Mouse (Mus musculus): ENCODE data around the gene Tenm4. TPM values are rescaled to one million over a fixed set of nuclear protein-coding genes. Genes with fewer than 3 reads are reported as not detected.

Gene Tenm4
- polyA plus RNA-seq, 1 experiment from 2014 or later = 31.3 TPM

DNA sequence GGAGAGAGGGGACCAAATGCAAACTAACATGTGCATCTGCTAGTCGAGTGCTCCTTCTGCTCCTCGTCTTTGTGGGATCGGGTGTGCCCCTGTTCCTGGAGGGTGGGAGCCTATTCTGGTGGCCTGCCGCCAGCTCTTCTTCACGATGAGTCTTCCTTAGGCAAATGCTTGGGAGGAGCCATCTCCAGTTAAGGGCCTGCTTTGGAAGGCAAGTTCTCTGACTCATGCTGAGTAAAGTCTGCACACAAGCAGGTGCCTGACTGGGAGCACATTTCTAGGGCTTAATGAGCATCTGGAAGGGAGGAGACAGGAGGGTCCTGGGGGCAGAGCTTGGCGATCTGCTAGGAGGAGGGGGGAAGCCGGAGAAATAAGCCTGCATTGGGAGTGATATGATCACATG is 350.9 kb downstream of the Tenm4 start:
- Histone ChIP-seq H3K9me3 (ENCODE audit: control insufficient read depth, low read length) (no peaks in the 10 kb centered on the region), H3K4me1 (ENCODE audit: control insufficient read depth, insufficient read depth, low read length) (peaks cover 9% of the 10 kb centered on the region), H3K27ac (replicated peaks; ENCODE audit: low read depth, low read length) (no peak overlapping the region), H3K9ac (ENCODE audit: low read depth, low read length) (no peak overlapping the region), H3K4me3 (ENCODE audit: low read depth, low read length) (no peak overlapping the region), H3K36me3 (ENCODE audit: control insufficient read depth, insufficient read depth, low read length) (no peaks in the 10 kb centered on the region), H3K4me2 (ENCODE audit: low read depth, low read length) (no peak overlapping the region), H3K27me3 (replicated peaks; ENCODE audit: control insufficient read depth, insufficient read depth, low read length) (no peaks in the 10 kb centered on the region)
- no peak for DNase-seq (ENCODE audit: low spot score)
- ATAC-seq (ENCODE audit: low read depth) = no peak
- 43% methylated on average over 7 of the region's 7 CpGs for WGBS

- WGBS = 58% methylated on average over 2 of the region's 2 CpGs
- H3K9me3 ChIP-seq (ENCODE audit: control insufficient read depth, low read length) = no peaks in the 10 kb centered on the region
- no peak overlapping the region for H3K4me3 ChIP-seq (ENCODE audit: low read depth, low read length)
- no peak for DNase-seq (ENCODE audit: low spot score)
- no peak overlapping the region for H3K4me2 ChIP-seq (ENCODE audit: low read depth, low read length)
- no peak overlapping the region for H3K9ac ChIP-seq (ENCODE audit: low read depth, low read length)
- no peaks in the 10 kb centered on the region for H3K27me3 ChIP-seq (replicated peaks; ENCODE audit: control insufficient read depth, insufficient read depth, low read length)
- no peak overlapping the region; the same call in 1 of the 2 replicates for H3K27ac ChIP-seq (replicated peaks; ENCODE audit: low read depth, low read length)
- ATAC-seq (ENCODE audit: low read depth) = no peak
- peaks cover 9% of the 10 kb centered on the region for H3K4me1 ChIP-seq (ENCODE audit: control insufficient read depth, insufficient read depth, low read length)
- no peaks in the 10 kb centered on the region for H3K36me3 ChIP-seq (ENCODE audit: control insufficient read depth, insufficient read depth, low read length)
These were observed 352.6 kb downstream of the Tenm4 start for GRCm38 (mm10) chr7:96523673-96524072.

DNA sequence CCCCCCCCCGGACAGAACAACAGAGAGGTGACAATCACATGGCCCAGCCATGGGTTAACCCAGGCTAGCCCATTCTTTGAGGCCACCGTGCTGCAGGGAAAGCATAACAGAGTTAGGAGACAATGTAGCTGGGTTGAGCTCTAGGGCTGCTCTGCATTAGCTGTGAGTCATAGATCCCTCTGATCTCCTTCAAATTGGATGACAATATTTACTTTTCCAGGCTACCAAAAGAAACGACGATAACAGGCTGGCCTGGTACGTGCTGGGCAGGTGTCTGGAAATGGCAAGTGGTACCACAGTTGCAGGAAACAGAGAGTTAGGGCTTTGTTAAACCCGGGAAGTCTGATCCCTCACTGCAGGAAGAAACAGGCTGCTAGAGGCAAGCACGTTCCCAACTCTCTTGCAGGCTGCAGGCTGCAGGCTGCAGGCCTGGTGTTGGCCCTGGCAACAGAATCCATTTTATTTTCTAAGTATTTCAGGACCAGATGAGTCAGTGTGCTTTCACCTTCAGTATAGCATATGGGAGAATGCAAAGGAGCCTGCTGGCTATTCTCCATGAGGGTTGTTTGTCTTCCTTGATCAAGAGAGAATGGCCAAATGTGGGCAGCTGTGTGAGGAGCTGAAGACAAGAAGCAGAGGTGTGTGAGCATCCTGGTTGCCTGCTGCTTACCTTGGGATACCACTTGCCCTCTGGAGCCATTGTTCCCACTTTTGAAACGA is 353.6 kb downstream of the Tenm4 start:
- H3K9me3 ChIP-seq (ENCODE audit: control insufficient read depth, low read length) = no peaks in the 10 kb centered on the region
- no peak overlapping the region for H3K9ac ChIP-seq (ENCODE audit: low read depth, low read length)
- no peak overlapping the region for H3K27ac ChIP-seq (replicated peaks; ENCODE audit: low read depth, low read length)
- peaks cover 9% of the 10 kb centered on the region for H3K4me1 ChIP-seq (ENCODE audit: control insufficient read depth, insufficient read depth, low read length)
- no peak for ATAC-seq (ENCODE audit: low read depth)
- H3K27me3 ChIP-seq (replicated peaks; ENCODE audit: control insufficient read depth, insufficient read depth, low read length) = no peaks in the 10 kb centered on the region
- no peak overlapping the region for H3K4me3 ChIP-seq (ENCODE audit: low read depth, low read length)
- no peak overlapping the region for H3K4me2 ChIP-seq (ENCODE audit: low read depth, low read length)
- no peak for DNase-seq (ENCODE audit: low spot score)
- no peaks in the 10 kb centered on the region for H3K36me3 ChIP-seq (ENCODE audit: control insufficient read depth, insufficient read depth, low read length)
- WGBS = 62% methylated on average over 8 of the region's 8 CpGs

DNA sequence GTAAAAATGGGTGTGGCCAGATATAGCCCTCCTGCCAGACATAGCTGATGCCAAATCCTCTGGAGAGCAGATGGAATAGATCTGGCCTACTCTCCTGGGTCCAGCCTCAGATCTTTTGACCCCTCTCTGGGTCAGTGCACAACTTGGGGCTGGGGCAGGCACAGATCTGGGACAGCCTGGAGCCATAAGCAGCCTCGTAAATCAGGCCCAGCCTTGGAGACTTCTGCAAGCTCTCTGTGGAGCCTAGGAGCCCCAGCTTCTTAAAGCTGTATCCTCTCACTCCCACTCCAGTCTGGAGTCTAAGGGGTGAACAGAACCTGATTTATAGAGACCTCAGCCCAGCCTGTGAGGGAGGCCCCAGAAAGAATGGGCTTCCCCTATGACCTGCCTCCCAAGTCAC is 354.3 kb downstream of the Tenm4 start:
- H3K4me3 ChIP-seq (ENCODE audit: low read depth, low read length) = no peak overlapping the region
- no peaks in the 10 kb centered on the region for H3K36me3 ChIP-seq (ENCODE audit: control insufficient read depth, insufficient read depth, low read length)
- H3K9ac ChIP-seq (ENCODE audit: low read depth, low read length) = no peak overlapping the region
- H3K9me3 ChIP-seq (ENCODE audit: control insufficient read depth, low read length) = no peaks in the 10 kb centered on the region
- DNase-seq (ENCODE audit: low spot score) (no peak), ATAC-seq (ENCODE audit: low read depth) (no peak)
- H3K4me1 ChIP-seq (ENCODE audit: control insufficient read depth, insufficient read depth, low read length) = peaks cover 9% of the 10 kb centered on the region
- 70% methylated on average over 1 of the region's 1 CpGs for WGBS
- no peak overlapping the region for H3K27ac ChIP-seq (replicated peaks; ENCODE audit: low read depth, low read length)
- H3K4me2 ChIP-seq (ENCODE audit: low read depth, low read length) = no peak overlapping the region
- H3K27me3 ChIP-seq (replicated peaks; ENCODE audit: control insufficient read depth, insufficient read depth, low read length) = no peaks in the 10 kb centered on the region

- 0 out of 2 replicates have a peak, but pooled peaks have one; percentile 26 for ATAC-seq (ENCODE audit: low read depth)
- Histone ChIP-seq H3K4me2 (ENCODE audit: low read depth, low read length) (no peak overlapping the region), H3K4me1 (ENCODE audit: control insufficient read depth, insufficient read depth, low read length) (peaks cover 16% of the 10 kb centered on the region), H3K9me3 (ENCODE audit: control insufficient read depth, low read length) (no peaks in the 10 kb centered on the region), H3K4me3 (ENCODE audit: low read depth, low read length) (no peak overlapping the region), H3K9ac (ENCODE audit: low read depth, low read length) (no peak overlapping the region), H3K36me3 (ENCODE audit: control insufficient read depth, insufficient read depth, low read length) (no peaks in the 10 kb centered on the region), H3K27me3 (replicated peaks; ENCODE audit: control insufficient read depth, insufficient read depth, low read length) (no peaks in the 10 kb centered on the region), H3K27ac (replicated peaks; ENCODE audit: low read depth, low read length) (no peak overlapping the region)
- 52% methylated on average over 10 of the region's 10 CpGs for whole genome bisulfite sequencing
- no peak for DNase-seq (ENCODE audit: low spot score)
These were observed 359.8 kb downstream of the Tenm4 start for GRCm38 (mm10) chr7:96530571-96531426.

DNA sequence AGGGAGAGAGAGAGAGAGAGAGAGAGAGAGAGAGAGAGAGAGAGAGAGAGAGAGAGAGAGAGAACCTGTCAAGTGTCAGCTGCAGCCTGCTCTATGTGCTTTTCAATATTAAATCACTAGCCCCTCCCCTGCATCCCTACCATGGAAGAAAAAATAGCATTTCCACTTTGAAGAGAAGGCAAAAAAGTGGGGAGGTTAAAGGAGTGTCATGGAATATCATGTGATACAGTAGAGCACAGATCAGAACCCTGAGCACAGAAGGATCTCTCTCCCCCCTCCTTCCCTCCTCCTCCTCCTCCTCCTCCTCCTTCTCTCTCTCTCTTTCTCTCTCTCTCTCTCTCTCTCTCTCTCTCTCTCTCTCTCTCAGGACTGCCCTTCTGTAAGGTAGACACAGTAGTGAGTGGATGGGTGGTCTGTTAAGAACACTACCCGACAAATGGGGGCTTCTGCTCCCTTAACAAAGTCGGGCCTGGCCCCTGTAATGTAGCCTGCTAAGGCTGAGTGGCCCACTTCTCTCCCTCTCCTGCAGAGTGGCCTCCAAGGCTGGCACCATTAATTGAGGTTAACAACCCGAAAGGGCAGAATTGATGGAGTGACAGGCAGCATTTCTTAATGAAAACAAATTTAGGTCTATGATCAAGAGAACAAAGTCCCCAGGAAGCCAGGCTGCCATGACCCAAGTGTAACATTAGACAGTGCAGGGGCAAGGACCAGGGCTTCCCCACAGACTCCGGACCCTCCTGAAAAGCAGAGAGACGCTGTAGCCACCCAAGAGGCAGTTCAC is 361.1 kb downstream of the Tenm4 start:
- Histone ChIP-seq H3K27me3 (replicated peaks; ENCODE audit: control insufficient read depth, insufficient read depth, low read length) (no peaks in the 10 kb centered on the region), H3K9me3 (ENCODE audit: control insufficient read depth, low read length) (no peaks in the 10 kb centered on the region), H3K27ac (replicated peaks; ENCODE audit: low read depth, low read length) (no peak overlapping the region), H3K4me2 (ENCODE audit: low read depth, low read length) (no peak overlapping the region), H3K4me3 (ENCODE audit: low read depth, low read length) (no peak overlapping the region), H3K9ac (ENCODE audit: low read depth, low read length) (no peak overlapping the region), H3K36me3 (ENCODE audit: control insufficient read depth, insufficient read depth, low read length) (no peaks in the 10 kb centered on the region), H3K4me1 (ENCODE audit: control insufficient read depth, insufficient read depth, low read length) (peaks cover 16% of the 10 kb centered on the region)
- no peak for DNase-seq (ENCODE audit: low spot score)
- WGBS = 24% methylated on average over 5 of the region's 5 CpGs
- ATAC-seq (ENCODE audit: low read depth) = no peak

DNA sequence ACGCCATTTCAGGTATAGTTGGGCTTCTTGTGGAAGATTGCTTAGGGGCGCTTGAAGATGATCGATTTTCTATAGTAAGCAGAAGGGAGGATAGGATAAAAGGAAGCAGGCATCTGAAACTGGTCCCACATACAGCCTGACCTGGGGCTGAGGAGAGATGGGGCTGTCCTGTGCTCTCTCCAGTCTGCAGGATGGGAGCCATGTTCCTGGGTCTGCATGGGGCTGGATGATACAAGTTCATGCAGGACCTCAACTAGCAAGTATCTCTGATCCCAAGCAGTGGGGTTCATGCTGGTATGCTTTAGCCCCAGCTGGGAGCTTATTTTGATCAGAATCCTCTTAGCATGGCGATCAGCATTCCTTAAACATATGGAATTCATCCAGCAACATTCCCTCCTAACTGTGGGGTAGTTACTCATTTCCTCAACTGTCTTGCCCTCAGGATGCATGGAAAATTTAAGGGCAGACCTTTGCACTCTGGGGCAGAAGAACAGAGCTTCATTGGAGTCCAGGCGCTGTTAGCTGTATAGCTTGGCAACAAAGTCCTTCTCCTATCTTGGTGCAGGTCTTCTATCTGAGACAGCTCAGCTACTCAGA is 361.9 kb downstream of the Tenm4 start:
- Histone ChIP-seq H3K9ac (ENCODE audit: low read depth, low read length) (no peak overlapping the region), H3K4me3 (ENCODE audit: low read depth, low read length) (no peak overlapping the region), H3K27ac (replicated peaks; ENCODE audit: low read depth, low read length) (no peak overlapping the region), H3K27me3 (replicated peaks; ENCODE audit: control insufficient read depth, insufficient read depth, low read length) (no peaks in the 10 kb centered on the region), H3K4me2 (ENCODE audit: low read depth, low read length) (no peak overlapping the region), H3K36me3 (ENCODE audit: control insufficient read depth, insufficient read depth, low read length) (no peaks in the 10 kb centered on the region), H3K9me3 (ENCODE audit: control insufficient read depth, low read length) (no peaks in the 10 kb centered on the region), H3K4me1 (ENCODE audit: control insufficient read depth, insufficient read depth, low read length) (peaks cover 16% of the 10 kb centered on the region)
- WGBS = 39% methylated on average over 5 of the region's 5 CpGs
- DNase-seq (ENCODE audit: low spot score) = no peak
- ATAC-seq (ENCODE audit: low read depth) = no peak

DNA sequence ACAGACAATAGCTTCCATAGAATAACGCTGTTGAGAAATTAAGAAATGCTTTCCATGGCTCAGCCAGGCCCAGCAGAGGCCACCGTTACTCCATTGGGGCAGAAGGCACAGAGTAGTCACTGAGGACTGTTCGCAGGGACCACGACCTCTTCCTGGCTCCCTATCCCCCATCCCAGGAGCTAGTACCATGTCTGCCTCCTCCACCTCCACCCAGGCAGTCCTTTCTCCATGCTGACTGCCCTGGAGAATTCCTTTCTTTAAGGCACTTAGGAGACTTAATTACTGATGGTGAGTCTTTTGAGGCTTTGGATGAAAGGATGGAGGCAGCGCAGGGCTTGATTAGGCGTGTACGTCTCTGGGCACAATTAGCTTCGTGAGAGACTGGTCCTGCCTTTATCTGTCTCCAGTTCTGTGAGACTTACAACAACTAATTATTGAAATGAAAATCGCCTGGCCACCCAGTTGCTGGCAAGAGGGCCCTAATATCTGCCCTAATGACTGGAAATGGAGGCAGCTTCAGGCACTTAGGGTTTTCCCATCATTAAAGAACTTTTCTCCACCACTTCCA is 365.4 kb downstream of the Tenm4 start:
- H3K27me3 ChIP-seq (replicated peaks; ENCODE audit: control insufficient read depth, insufficient read depth, low read length) = no peaks in the 10 kb centered on the region
- H3K4me2 ChIP-seq (ENCODE audit: low read depth, low read length) = no peak overlapping the region
- 59% methylated on average over 9 of the region's 9 CpGs for WGBS
- no peak overlapping the region for H3K4me3 ChIP-seq (ENCODE audit: low read depth, low read length)
- ATAC-seq (ENCODE audit: low read depth) (no peak), DNase-seq (ENCODE audit: low spot score) (no peak)
- no peaks in the 10 kb centered on the region for H3K36me3 ChIP-seq (ENCODE audit: control insufficient read depth, insufficient read depth, low read length)
- H3K9ac ChIP-seq (ENCODE audit: low read depth, low read length) = no peak overlapping the region
- H3K4me1 ChIP-seq (ENCODE audit: control insufficient read depth, insufficient read depth, low read length) = peaks cover 31% of the 10 kb centered on the region
- no peak overlapping the region for H3K27ac ChIP-seq (replicated peaks; ENCODE audit: low read depth, low read length)
- no peaks in the 10 kb centered on the region for H3K9me3 ChIP-seq (ENCODE audit: control insufficient read depth, low read length)
